Mouse (Mus musculus) liver, postnatal 0 days (tissue): ENCODE data around the gene Akirin1. TPM values are rescaled to one million over a fixed set of nuclear protein-coding genes. Genes with fewer than 3 reads are reported as not detected.

ENCODE experiments used
- ATAC-seq: fragments of 200-750 bp; cut with Nextera tagmentation; 2 replicates; pipeline ENCODE4 v1.8.0; 2017; ENCODE audit warnings: mild to moderate bottlenecking, moderate library complexity
- DNase-seq: peaks from one replicate; pipeline ENCODE4 v3.0.0-alpha.2; 2016
- H3K27ac ChIP-seq: fragments of 300-500 bp; sonication (generic); 2 replicates; pipeline ENCODE4 v1.5.1; 2014; ENCODE audit warnings: antibody characterized with exemption, moderate library complexity, mild to moderate bottlenecking, low read depth
- H3K27me3 ChIP-seq: fragments of 300-500 bp; sonication (generic); 2 replicates; pipeline ENCODE4 v1.6.1; 2014; ENCODE audit warnings: low read length, control low read depth, mixed read lengths; ENCODE audit not compliant: insufficient read depth
- H3K36me3 ChIP-seq: fragments of 300-500 bp; sonication (generic); replicated peaks from 2 replicates; pipeline ENCODE4 v1.6.1; 2014; ENCODE audit warnings: mild to moderate bottlenecking, control low read depth, low read length, moderate library complexity, mixed read lengths; ENCODE audit not compliant: insufficient read depth
- H3K4me1 ChIP-seq: fragments of 300-500 bp; sonication (generic); 2 replicates; pipeline ENCODE4 v1.6.1; 2014; ENCODE audit warnings: antibody characterized with exemption, mild to moderate bottlenecking, control low read depth; ENCODE audit not compliant: insufficient read depth
- H3K4me2 ChIP-seq: fragments of 300-500 bp; sonication (generic); 2 replicates; pipeline ENCODE4 v1.6.1; 2014; ENCODE audit warnings: low read depth, mild to moderate bottlenecking, low read length, moderate library complexity, mixed read lengths
- H3K4me3 ChIP-seq: fragments of 300-500 bp; sonication (generic); 2 replicates; pipeline ENCODE4 v1.5.1; 2014; ENCODE audit warnings: low read depth, low read length
- H3K9ac ChIP-seq: fragments of 300-500 bp; sonication (generic); replicated peaks from 2 replicates; pipeline ENCODE4 v1.6.1; 2014; ENCODE audit warnings: mild to moderate bottlenecking, moderate library complexity
- H3K9me3 ChIP-seq: fragments of 300-500 bp; sonication (generic); 2 replicates; pipeline ENCODE4 v1.6.1; 2016; ENCODE audit warnings: mild to moderate bottlenecking, control low read depth, low read length, mixed read lengths
- CTCF ChIP-seq: sonication (generic); IDR thresholded peaks from 2 replicates; pipeline ENCODE4 v1.5.1; 2016; ENCODE audit warnings: antibody characterized with exemption, low read depth
- EP300 ChIP-seq: IDR thresholded peaks from 2 replicates; pipeline ENCODE4 v1.6.1; 2016; ENCODE audit warnings: antibody characterized with exemption, low read depth, mild to moderate bottlenecking
- WGBS: fragments of 180-500 bp; shearing (Covaris S2); extraction: QIAGEN DNeasy Blood & Tissue Kit; methylation state at CpG from one replicate; pipeline ENCODE4 v1.1.7; 2014; ENCODE audit not compliant: insufficient replicate concordance; 5-methylcytosine and 5-hydroxymethylcytosine counted together
- polyA plus RNA-seq: library from polyadenylated mRNA; unstranded; fragments of >200 nt; fragmentation: Nextera tagmentation; extraction: Ambion mirVana; gene quantifications from 2 replicates; pipeline ENCODE4 v1.2.1, GENCODE M21; 2015

Gene Akirin1
- polyA plus RNA-seq, 1 experiment from 2014 or later = 21.2 TPM

DNA sequence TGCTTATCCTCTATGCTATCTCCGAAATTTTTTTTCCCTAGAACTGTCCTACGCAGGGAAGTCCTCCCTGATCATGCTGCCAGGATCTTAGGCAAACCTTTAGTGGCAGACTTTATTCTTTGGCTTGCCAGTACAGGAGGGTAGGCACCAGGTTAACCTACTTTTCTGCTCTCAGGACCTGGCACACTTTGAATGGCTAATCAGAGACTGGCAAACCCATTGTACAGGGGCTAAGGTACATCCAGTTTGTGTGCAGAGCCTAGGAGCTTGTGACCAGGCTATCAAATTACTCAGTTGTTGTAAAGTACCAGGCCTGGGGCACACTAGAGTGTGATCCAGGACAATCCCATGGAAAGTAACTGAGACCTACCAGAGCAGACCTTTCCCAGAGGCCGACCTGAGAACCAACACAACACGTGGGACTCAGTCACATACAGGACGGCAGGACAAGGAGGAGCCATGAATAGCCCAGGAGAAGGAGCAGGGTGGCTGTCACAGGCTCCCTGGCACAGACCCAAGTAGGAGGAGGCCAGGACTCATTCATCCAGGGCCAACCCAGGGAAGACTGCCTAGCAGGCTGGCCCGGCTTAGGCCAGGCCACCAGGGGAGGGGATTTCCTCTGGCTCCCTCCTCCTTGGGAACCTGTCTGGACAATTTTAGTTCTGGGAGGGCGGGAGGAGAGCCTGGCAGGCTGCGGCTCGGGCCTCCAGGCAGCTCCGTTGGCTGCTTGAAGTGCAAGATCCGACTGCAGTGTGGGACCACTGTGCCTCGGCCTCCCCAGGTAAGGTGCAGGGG is 37.2 kb upstream of the Akirin1 start, which contains the start of gene Rhbdl2:
Gene Rhbdl2 (plus strand): TSS at position 684 of the 795 bp plus-strand sequence.
- H3K9ac ChIP-seq = no peak within 1 kb of the TSS
- no peaks in the 10 kb centered on the region for H3K27me3 ChIP-seq

DNA sequence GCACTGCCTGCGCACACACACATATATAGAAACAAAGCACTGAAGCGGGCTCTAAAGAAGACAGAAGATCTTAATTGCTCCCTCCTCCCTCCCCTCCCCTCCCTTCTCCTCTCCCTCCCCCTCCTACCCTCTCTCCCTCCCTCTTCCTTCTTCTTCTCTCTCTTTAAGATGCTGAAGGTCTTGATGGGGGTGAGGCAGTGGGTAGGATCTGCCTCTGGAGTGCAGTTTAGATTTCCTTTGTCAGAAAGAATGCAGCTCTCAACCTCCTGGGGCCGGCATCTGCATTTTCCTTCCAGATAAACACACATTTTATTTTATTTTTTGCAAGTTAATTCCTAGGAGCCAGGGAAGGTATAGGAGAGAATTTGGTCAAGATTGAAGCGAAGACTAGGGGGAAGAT is 18.1 kb upstream of the Akirin1 start:
- Histone ChIP-seq H3K9ac (no peak overlapping the region), H3K4me2 (no peak overlapping the region), H3K27me3 (no peaks in the 10 kb centered on the region), H3K36me3 (no peaks in the 10 kb centered on the region), H3K4me3 (no peak overlapping the region), H3K9me3 (no peaks in the 10 kb centered on the region), H3K4me1 (no peaks in the 10 kb centered on the region), H3K27ac (no peak overlapping the region)
- TF ChIP-seq EP300 (no peak), CTCF (no peak)
- DNase-seq = no peak
- ATAC-seq = no peak
- WGBS = 69% methylated on average over 4 of the region's 4 CpGs

More for the DNA sequence above, 37.2 kb upstream of the Akirin1 start, which contains the start of gene Rhbdl2:
- H3K4me3 ChIP-seq = no peak within 1 kb of the TSS
- H3K9me3 ChIP-seq = no peaks in the 10 kb centered on the region
- DNase-seq = peak; percentile 29
- H3K4me2 ChIP-seq = no peak within 1 kb of the TSS
- H3K36me3 ChIP-seq = no peaks in the 10 kb centered on the region
- no peaks in the 10 kb centered on the region for H3K4me1 ChIP-seq
- no peak within 1 kb of the TSS for H3K27ac ChIP-seq
- ATAC-seq = no peak
- WGBS = 47% methylated on average over 12 of the region's 12 CpGs
- TF ChIP-seq CTCF = no peak
- no peak for TF ChIP-seq EP300

DNA sequence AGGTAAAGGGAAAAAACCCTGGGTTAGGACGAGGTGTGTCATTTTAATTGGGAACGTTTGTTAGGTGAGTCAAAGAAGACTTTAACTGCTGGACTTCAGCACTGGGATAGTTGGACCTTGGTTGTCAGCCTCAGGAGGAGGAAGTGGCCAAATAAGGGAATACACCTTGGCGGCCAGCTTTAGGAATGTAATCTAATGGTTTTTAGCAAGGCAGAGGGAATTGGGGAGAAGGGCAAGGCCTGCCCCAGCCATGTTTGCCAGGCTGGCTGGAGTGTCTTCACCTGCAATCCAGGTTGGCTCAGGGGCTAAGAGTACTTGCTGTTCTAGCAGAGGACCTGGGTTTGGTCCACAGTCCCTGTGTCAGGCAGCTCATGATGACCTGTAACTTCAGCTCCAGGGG is 17.7 kb upstream of the Akirin1 start:
- ATAC-seq (no peak), DNase-seq (no peak)
- Histone ChIP-seq H3K9me3 (no peaks in the 10 kb centered on the region), H3K9ac (no peak overlapping the region), H3K4me2 (no peak overlapping the region), H3K4me1 (no peaks in the 10 kb centered on the region), H3K27ac (no peak overlapping the region), H3K36me3 (no peaks in the 10 kb centered on the region), H3K4me3 (no peak overlapping the region), H3K27me3 (no peaks in the 10 kb centered on the region)
- WGBS = 65% methylated on average over 3 of the region's 3 CpGs
- no peak for TF ChIP-seq EP300
- TF ChIP-seq CTCF = no peak

DNA sequence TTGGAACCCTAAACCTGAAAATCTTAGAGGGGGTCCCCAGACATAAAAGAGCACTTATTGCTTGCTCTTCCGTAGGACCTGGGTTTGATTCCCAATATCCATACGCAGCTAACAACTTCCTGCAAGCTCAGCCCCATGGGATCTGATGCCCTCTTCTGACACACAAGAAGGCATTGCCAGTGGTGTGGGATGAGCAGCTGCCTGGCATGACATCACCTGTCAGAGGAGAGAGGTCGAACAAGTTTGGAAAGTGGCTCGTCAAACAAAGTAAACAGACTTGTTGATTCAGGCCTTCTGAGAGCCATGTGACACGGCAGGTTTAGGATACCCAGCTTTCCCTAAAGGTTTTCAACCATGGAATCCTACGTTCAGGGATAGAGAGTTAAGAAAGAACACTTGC is 14.9 kb upstream of the Akirin1 start:
- no peak overlapping the region for H3K9ac ChIP-seq
- no peak overlapping the region for H3K27ac ChIP-seq
- TF ChIP-seq CTCF (no peak), EP300 (no peak)
- no peaks in the 10 kb centered on the region for H3K27me3 ChIP-seq
- ATAC-seq (peak; percentile 88), DNase-seq (peak; percentile 19)
- no peaks in the 10 kb centered on the region for H3K4me1 ChIP-seq
- no peaks in the 10 kb centered on the region for H3K36me3 ChIP-seq
- no peak overlapping the region for H3K4me2 ChIP-seq
- H3K4me3 ChIP-seq = no peak overlapping the region
- WGBS = 63% methylated on average over 6 of the region's 6 CpGs
- no peaks in the 10 kb centered on the region for H3K9me3 ChIP-seq

DNA sequence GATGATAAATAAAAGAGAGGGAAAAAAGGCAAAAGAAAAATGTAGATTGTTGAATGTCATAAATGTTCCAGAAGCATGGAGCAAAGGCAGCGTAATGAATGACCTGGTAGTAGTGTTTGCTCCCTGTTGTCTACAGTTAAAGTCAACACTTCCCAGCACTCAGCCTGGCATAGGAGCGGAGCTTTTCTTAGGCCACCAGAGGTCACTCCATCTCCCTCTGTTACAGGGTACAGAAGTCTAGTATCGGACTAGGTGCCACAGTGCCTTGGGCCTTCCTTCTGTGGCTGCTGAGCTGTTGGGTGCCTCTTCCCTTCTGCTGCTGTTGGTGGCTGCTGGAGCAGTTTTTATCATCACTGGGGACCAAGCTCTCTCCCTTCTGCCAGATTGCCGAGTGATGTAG is 8.2 kb upstream of the Akirin1 start:
- Histone ChIP-seq H3K9me3 (no peaks in the 10 kb centered on the region), H3K4me2 (no peak overlapping the region), H3K27ac (no peak overlapping the region), H3K36me3 (no peaks in the 10 kb centered on the region), H3K4me3 (no peak overlapping the region), H3K4me1 (no peaks in the 10 kb centered on the region), H3K27me3 (no peaks in the 10 kb centered on the region), H3K9ac (no peak overlapping the region)
- WGBS = 49% methylated on average over 4 of the region's 4 CpGs
- peak; percentile 29; the same call in 1 of the 2 replicates for ATAC-seq
- DNase-seq = no peak
- TF ChIP-seq EP300 (no peak), CTCF (peak; percentile 55)

DNA sequence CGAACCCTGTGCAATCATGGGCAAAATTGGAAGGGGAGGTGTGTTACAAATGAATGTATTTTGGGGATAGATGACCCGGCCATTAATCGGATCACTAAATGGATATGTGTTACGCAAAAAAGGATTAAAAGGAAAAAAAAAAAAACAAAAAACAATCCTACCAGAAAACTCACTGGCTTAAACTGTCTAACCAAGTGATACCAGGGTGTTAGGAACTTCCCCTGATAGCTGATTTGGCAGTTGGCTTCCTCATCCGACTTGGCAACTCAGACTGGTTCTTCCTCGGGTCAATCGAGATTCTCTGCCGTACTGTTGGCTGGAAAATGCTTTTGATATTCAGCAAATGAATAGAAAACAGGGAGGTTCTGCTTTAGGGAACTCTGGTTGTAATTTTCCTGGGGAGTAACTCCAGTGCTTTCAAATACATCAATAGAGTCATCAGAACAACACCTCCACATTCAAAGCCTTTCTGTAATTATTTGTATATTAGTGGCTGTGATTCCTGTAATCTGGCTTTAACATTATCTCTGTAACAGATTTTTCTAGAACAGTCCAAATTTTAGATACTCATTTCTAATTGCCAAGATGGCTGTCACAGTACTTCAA is 665 bp upstream of the Akirin1 start:
- WGBS = 1% methylated on average over 8 of the region's 8 CpGs
- Histone ChIP-seq H3K27ac (no peak overlapping the region), H3K27me3 (no peaks in the 10 kb centered on the region), H3K9ac (peak overlapping the region; percentile 91; the same call in 1 of the 2 replicates), H3K36me3 (0 out of 2 replicates have a peak, but pooled peaks cover 4% of the 10 kb centered on the region), H3K4me1 (peaks cover 8% of the 10 kb centered on the region), H3K9me3 (no peaks in the 10 kb centered on the region), H3K4me3 (peak overlapping the region; percentile 86), H3K4me2 (peak overlapping the region; percentile 87)
- no peak for ATAC-seq
- DNase-seq = no peak
- no peak for TF ChIP-seq CTCF
- TF ChIP-seq EP300 = no peak
